18 mouse cellular contexts compared by ENCODE assay signal in genomic region chr12:17688913-17689312, GRCm38 (mm10). TPM values are rescaled to one million over a fixed set of nuclear protein-coding genes. Genes with fewer than 3 reads are reported as not detected.
DNase-seq lines count a peak whose midpoint lies in the region; ATAC-seq and TF ChIP-seq lines count a peak whose summit lies in the region.
"Had no signal": no experiment of that assay in that cellular context is flagged by ENCODE, and none has a peak within 500 bp of the region (broad histone marks: within the 10 kb centered on the region; RNA-seq: fewer than 3 reads in every experiment).

No protein-coding gene starts in this region.

- no peak overlapping the region for H3K4me3 ChIP-seq in kidney, embryonic 15.5 days (replicated peaks)
- H3K4me3 ChIP-seq in kidney, embryonic 14.5 days (ENCODE audit: low read length) = no peak overlapping the region
- no peak overlapping the region for H3K4me3 ChIP-seq in neural tube, embryonic 11.5 days (ENCODE audit: low read depth, low read length)
- H3K4me3 ChIP-seq in embryonic fibroblast, embryonic 13.5 days (ENCODE audit: insufficient read depth, low read length) = no peak overlapping the region
- H3K4me3 ChIP-seq: embryonic facial prominence, embryonic 15.5 days; forebrain, embryonic 15.5 days; heart, embryonic 13.5 days; hindbrain, embryonic 15.5 days had no signal

- peaks cover 37% of the 10 kb centered on the region for H3K4me1 ChIP-seq in kidney, embryonic 15.5 days
- H3K4me1 ChIP-seq in kidney, embryonic 14.5 days (ENCODE audit: control insufficient read depth, insufficient read depth, low read length) = 0 out of 2 replicates have a peak, but pooled peaks cover 5% of the 10 kb centered on the region
- no peaks in the 10 kb centered on the region; the same call in 1 of the 2 replicates for H3K4me1 ChIP-seq in neural tube, embryonic 11.5 days (ENCODE audit: control insufficient read depth, insufficient read depth, low read length)
- peaks cover 6% of the 10 kb centered on the region; the same call in 1 of the 2 replicates for H3K4me1 ChIP-seq in embryonic fibroblast, embryonic 13.5 days (ENCODE audit: control insufficient read depth, insufficient read depth, low read length)

- DNase-seq in neural tube, embryonic 11.5 days (ENCODE audit: low spot score) = peak; percentile 2
- no peak for DNase-seq in neural tube, embryonic 10.5 days (ENCODE audit: extremely low spot score, low spot score)
- DNase-seq in urinary bladder, postnatal 36 days (ENCODE audit: low spot score in 2 of 2) = no peak
- no peak for DNase-seq in T-cell, adult 2 months (ENCODE audit: low spot score)
- DNase-seq: adrenal gland, adult 8-10 months; adrenal gland, postnatal 36 days; cerebellum, adult 2 months; embryo, embryonic 11 days; gastrocnemius, postnatal 36 days; heart, adult 11 months; heart, postnatal 36 days had no signal

- no peak overlapping the region for H3K9ac ChIP-seq in kidney, embryonic 15.5 days
- H3K9ac ChIP-seq in kidney, embryonic 14.5 days (ENCODE audit: low read depth, low read length) = no peak overlapping the region
- no peak overlapping the region for H3K9ac ChIP-seq in neural tube, embryonic 11.5 days (ENCODE audit: low read length)
- H3K9ac ChIP-seq: embryonic facial prominence, embryonic 15.5 days; forebrain, embryonic 15.5 days; heart, embryonic 13.5 days; hindbrain, embryonic 15.5 days had no signal

- ATAC-seq in kidney, embryonic 15.5 days (replicated peaks; ENCODE audit: low FRiP score) = no peak
- ATAC-seq in kidney, embryonic 14.5 days (ENCODE audit: low FRiP score, low TSS enrichment) = no peak
- no peak for ATAC-seq in neural tube, embryonic 11.5 days (ENCODE audit: insufficient read depth, low FRiP score, low TSS enrichment)
- ATAC-seq: forebrain, embryonic 15.5 days had no signal

- TF ChIP-seq CTCF in embryonic fibroblast, embryonic 13.5 days (IDR thresholded peaks at IDR 0.05; ENCODE audit: borderline replicate concordance, insufficient read depth, low read length) = no peak

- H3K27me3 ChIP-seq in kidney, embryonic 15.5 days = no peaks in the 10 kb centered on the region
- H3K27me3 ChIP-seq in kidney, embryonic 14.5 days (ENCODE audit: control insufficient read depth, insufficient read depth, low read length) = no peaks in the 10 kb centered on the region
- no peaks in the 10 kb centered on the region for H3K27me3 ChIP-seq in neural tube, embryonic 11.5 days (ENCODE audit: control insufficient read depth, insufficient read depth, low read length)
- H3K27me3 ChIP-seq: embryonic facial prominence, embryonic 15.5 days; forebrain, embryonic 15.5 days; hindbrain, embryonic 15.5 days had no signal

- H3K4me2 ChIP-seq in kidney, embryonic 15.5 days = no peak overlapping the region
- H3K4me2 ChIP-seq in kidney, embryonic 14.5 days (replicated peaks; ENCODE audit: low read depth, low read length) = no peak overlapping the region
- H3K4me2 ChIP-seq in neural tube, embryonic 11.5 days (ENCODE audit: low read depth) = no peak overlapping the region
- H3K4me2 ChIP-seq: embryonic facial prominence, embryonic 15.5 days; forebrain, embryonic 15.5 days; heart, embryonic 13.5 days; hindbrain, embryonic 15.5 days had no signal

- H3K36me3 ChIP-seq in kidney, embryonic 15.5 days = no peaks in the 10 kb centered on the region
- H3K36me3 ChIP-seq in kidney, embryonic 14.5 days (ENCODE audit: control insufficient read depth, insufficient read depth, low read length) = no peaks in the 10 kb centered on the region
- H3K36me3 ChIP-seq in neural tube, embryonic 11.5 days (ENCODE audit: control insufficient read depth, insufficient read depth, low read length) = no peaks in the 10 kb centered on the region
- H3K36me3 ChIP-seq: embryonic facial prominence, embryonic 15.5 days; forebrain, embryonic 15.5 days; heart, embryonic 13.5 days; hindbrain, embryonic 15.5 days had no signal

- H3K9me3 ChIP-seq in kidney, embryonic 15.5 days (replicated peaks) = no peaks in the 10 kb centered on the region
- H3K9me3 ChIP-seq in kidney, embryonic 14.5 days (ENCODE audit: control insufficient read depth, low read length) = no peaks in the 10 kb centered on the region
- no peaks in the 10 kb centered on the region for H3K9me3 ChIP-seq in neural tube, embryonic 11.5 days (ENCODE audit: control insufficient read depth, low read length)
- H3K9me3 ChIP-seq: embryonic facial prominence, embryonic 15.5 days; forebrain, embryonic 15.5 days; heart, embryonic 13.5 days; hindbrain, embryonic 15.5 days had no signal

- H3K27ac ChIP-seq in kidney, embryonic 15.5 days = peak overlapping the region; percentile 56
- no peak overlapping the region for H3K27ac ChIP-seq in kidney, embryonic 14.5 days (ENCODE audit: low read depth, low read length)
- no peak overlapping the region for H3K27ac ChIP-seq in neural tube, embryonic 11.5 days (ENCODE audit: low read depth, low read length)
- 0 out of 2 replicates have a peak overlapping the region, but pooled peaks have one; percentile 2 for H3K27ac ChIP-seq in embryonic fibroblast, embryonic 13.5 days (ENCODE audit: insufficient read depth, low read length)
- H3K27ac ChIP-seq: embryonic facial prominence, embryonic 15.5 days; forebrain, embryonic 15.5 days; heart, embryonic 13.5 days; hindbrain, embryonic 15.5 days had no signal

- WGBS in kidney, embryonic 15.5 days = 84% methylated on average over 3 of the region's 3 CpGs
- WGBS in kidney, embryonic 14.5 days = 86% methylated on average over 3 of the region's 3 CpGs
- 97% methylated on average over 3 of the region's 3 CpGs for WGBS in neural tube, embryonic 11.5 days

- no peak for TF ChIP-seq POLR2A in embryonic fibroblast, embryonic 13.5 days (IDR thresholded peaks at IDR 0.05; ENCODE audit: low read depth, low read length)

RNA-seq across cellular contexts. Expression of gene Hpcal1, which starts 1.7 kb away (rescaled TPM):
- polyA plus RNA-seq in kidney, embryonic 15.5 days (2015; fragmentation: Nextera tagmentation; extraction: Ambion mirVana) = 51.4 and 55.5 TPM in 2 replicates
- 44.8 and 58.1 TPM in 2 replicates for polyA plus RNA-seq in kidney, embryonic 14.5 days (2014; fragmentation: Nextera tagmentation; extraction: Ambion mirVana)
- polyA plus RNA-seq in neural tube, embryonic 11.5 days (2014; fragmentation: Nextera tagmentation; extraction: Ambion mirVana) = 36.6 and 42.3 TPM in 2 replicates
- polyA plus RNA-seq in embryonic fibroblast, embryonic 13.5 days (2011; ENCODE audit: insufficient read length, low read depth, missing spikeins) = 41.1 and 49.0 TPM in 2 replicates

Comparison
In these comparisons a context has a peak if more than half of its experiments do, and no peak if none do; other contexts are left out.
1. H3K27ac ChIP-seq: peak in kidney, embryonic 15.5 days (single experiment) and embryonic fibroblast, embryonic 13.5 days (single experiment); none in kidney, embryonic 14.5 days (single experiment) and neural tube, embryonic 11.5 days (single experiment).